Mouse (Mus musculus) brain, embryonic 14.5 days (tissue): ENCODE measurements around the gene Olfr487.

Source experiments
- CTCF ChIP-seq: fragments of 200-500 bp; IDR thresholded peaks from 2 replicates; pipeline ENCODE4 v1.5.1; 2012; ENCODE audit warnings: inconsistent platforms, mild to moderate bottlenecking, moderate library complexity, borderline replicate concordance; ENCODE audit not compliant: insufficient read depth, insufficient read length; ENCODE audit errors: extremely low read depth
- POLR2A ChIP-seq: fragments of 200-500 bp; IDR thresholded peaks from 2 replicates; pipeline ENCODE4 v1.6.1; 2012; ENCODE audit warnings: mild to moderate bottlenecking, inconsistent platforms, borderline replicate concordance; ENCODE audit not compliant: poor library complexity, insufficient read depth, insufficient read length, severe bottlenecking; ENCODE audit errors: extremely low read depth

- TF ChIP-seq POLR2A (no peak), CTCF (no peak)
Observed at GRCm38 (mm10) chr7:108159771-108160170, 54.7 kb downstream of the Olfr487 start, which contains the start of gene Olfr485.
